Mouse (Mus musculus): Measurements from ENCODE around the gene Clcnkb. TPM values are rescaled to one million over a fixed set of nuclear protein-coding genes. Genes with fewer than 3 reads are reported as not detected.
A peak's percentile ranks its signal among the peaks of the same experiment; 100 is the strongest.

Gene Clcnkb
- polyA plus RNA-seq, 1 experiment from 2014 or later = not detected

DNA sequence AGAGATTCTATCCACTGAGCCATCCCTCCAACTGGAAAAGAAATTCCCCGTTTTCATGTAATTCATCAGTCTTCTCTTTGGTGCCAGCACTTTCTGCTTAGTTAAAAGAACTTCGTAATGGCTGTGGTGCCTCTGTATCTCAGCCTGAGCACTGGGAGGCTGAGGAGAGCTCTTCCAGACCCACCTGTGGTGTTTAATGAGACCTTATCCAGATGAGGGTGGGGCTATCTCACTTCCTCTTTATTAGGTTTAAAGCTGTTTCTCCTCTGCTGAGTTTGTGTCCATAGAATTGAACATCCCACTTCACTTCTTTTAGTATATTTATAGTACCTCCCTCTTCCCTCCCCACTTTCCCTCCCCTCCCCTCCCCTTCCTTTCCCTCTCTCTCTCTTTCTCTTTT lies 35.4 kb upstream of the Clcnkb start:
- 84% methylated on average over 2 of the region's 2 CpGs for WGBS
- Histone ChIP-seq H3K27me3 (ENCODE audit: low read depth, poor library complexity, severe bottlenecking) (no peaks in the 10 kb centered on the region), H3K9me3 (replicated peaks) (no peaks in the 10 kb centered on the region), H3K27ac (no peak overlapping the region), H3K4me1 (peaks cover 4% of the 10 kb centered on the region; the same call in 1 of the 2 replicates), H3K36me3 (peaks cover 96% of the 10 kb centered on the region), H3K4me3 (no peak overlapping the region)
- DNase-seq (ENCODE audit: low spot score) = no peak

DNA sequence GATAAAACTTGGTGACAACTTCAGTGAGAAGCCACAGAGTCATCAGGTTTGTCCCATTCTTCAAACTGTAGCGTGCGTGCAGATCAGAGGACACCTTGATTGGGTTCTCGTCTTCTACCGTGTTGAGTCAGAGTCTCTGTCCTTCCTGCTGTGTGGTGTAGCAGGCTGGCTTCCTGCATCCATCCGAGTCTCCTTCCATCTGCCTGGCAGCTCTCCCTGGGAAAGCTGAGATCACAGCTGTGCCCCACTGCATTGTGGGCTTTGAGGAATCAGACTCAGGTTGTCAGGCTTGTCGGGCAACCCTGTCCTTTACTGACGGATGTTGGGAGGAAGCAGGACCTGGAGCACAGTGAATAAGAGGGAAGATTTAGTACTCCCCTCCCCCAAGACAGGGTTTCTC lies 30.4 kb upstream of the Clcnkb start:
- Histone ChIP-seq H3K36me3 (peaks cover 51% of the 10 kb centered on the region), H3K9me3 (replicated peaks) (no peaks in the 10 kb centered on the region), H3K27ac (no peak overlapping the region), H3K4me3 (no peak overlapping the region), H3K4me1 (peaks cover 22% of the 10 kb centered on the region), H3K27me3 (ENCODE audit: low read depth, poor library complexity, severe bottlenecking) (no peaks in the 10 kb centered on the region)
- DNase-seq (ENCODE audit: low spot score) = no peak
- WGBS = 74% methylated on average over 7 of the region's 7 CpGs

DNA sequence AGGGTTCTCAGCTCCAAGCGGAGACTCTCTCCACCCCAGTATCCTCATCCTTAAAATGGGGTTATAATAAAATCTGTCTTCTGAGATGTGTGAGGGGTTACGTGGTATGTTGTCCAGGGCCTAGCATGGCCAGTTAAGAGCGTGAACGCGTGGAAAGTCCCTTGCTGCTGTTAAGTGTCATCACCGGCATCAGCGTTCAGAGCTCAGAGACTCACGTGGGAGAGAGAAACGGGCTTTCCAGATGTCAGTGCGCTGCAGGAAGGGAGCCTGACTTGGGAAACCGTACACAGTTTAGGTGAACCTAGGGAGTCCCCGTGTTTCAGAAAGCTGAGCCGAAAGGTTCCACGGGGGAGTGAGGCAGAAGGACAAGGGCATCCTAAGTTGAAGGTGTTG lies 29.5 kb upstream of the Clcnkb start:
- H3K9me3 ChIP-seq (replicated peaks) = no peaks in the 10 kb centered on the region
- H3K27me3 ChIP-seq (ENCODE audit: low read depth, poor library complexity, severe bottlenecking) = no peaks in the 10 kb centered on the region
- peaks cover 27% of the 10 kb centered on the region for H3K4me1 ChIP-seq
- H3K36me3 ChIP-seq = peaks cover 42% of the 10 kb centered on the region
- peak overlapping the region; percentile 99 for H3K4me3 ChIP-seq
- no peak for DNase-seq (ENCODE audit: low spot score)
- H3K27ac ChIP-seq = peak overlapping the region; percentile 99
- 20% methylated on average over 14 of the region's 14 CpGs for WGBS

DNA sequence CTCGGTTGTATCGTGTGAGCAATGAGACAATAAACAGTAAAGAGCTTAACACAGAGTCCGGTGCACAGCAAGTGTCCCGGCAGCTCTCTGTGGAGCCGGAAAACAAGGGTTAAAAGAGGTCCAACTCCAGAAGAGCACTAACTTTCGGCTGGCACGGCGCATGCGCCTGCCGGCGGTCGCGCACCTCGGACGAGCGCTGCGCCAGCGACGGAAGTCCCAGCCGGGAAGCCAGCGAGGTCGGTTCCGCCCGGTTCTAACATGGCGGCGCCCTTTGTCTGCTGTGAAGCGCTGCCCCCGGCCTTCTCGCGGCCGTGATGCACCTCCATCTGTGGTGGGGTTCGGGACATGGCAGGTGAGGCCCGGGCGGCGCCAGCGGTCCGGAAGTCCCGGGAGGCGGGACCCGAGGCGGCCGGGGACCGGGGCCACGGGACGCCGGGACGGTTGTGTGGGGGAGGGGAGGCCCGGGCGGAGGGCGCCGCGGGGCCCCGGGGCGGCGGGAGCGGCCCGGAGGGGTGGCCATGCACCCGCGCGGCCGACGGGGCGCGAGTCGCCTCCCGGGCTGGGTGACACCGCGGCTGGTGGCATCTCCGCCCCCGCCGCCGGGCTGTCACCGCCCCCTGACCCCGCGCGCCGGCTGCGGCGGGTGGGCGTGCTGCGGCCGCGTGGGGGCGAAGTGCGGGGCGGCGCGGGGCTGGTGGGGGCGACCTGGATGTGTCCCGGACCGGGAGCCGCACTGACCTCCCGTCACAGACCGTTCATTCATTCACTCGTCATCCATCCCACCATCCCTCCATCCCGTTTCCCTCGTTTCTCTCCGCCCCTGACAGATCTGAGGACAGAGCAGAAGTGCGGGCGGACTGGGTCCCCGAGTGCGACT lies 28.9 kb upstream of the Clcnkb start, which contains the start of gene Zbtb17:
Zbtb17 (plus strand) TSS at position 204 of the 877 bp plus-strand sequence.
- under 1% methylated on average over 102 of the region's 102 CpGs for WGBS

DNA sequence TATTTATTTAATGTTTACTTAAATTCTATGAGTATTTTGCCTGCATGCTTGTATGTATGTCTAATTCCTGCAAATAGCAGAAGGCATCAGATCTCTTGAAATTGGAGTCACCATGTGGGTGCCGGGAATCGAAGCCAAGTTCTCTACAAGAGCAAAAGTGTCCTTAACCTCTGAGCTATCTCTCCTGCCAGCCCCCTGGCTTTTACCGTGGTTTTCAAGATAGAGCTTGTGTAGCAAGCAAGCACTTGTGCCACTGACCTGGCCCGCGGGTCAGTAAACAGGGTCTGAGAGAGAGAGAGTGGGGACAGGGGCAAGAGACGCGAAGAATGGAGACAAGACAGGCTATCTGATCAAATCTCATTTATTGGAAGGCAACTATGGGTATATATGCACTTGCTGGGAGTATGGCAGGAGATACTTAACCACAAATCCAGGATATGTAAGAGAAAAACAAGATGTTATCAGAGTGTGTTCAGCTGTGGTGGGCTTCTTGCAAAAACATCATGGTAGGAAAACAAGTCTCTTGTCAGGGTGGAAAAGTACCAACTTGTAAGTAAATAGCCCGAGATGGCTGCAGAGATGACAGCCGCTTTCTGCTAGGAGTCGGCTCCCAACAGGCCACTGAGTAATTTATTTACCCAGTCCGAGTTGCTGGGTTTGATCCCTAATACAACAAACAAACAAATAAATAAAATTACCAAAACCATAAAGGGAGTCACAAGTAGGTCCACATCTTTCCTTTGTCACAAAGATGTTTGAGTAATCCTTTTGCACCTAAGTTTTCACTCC lies 28.0 kb upstream of the Clcnkb start:
- Histone ChIP-seq H3K9me3 (replicated peaks) (no peaks in the 10 kb centered on the region), H3K36me3 (peaks cover 27% of the 10 kb centered on the region), H3K4me3 (peak overlapping the region; percentile 99), H3K27ac (peak overlapping the region; percentile 99), H3K4me1 (peaks cover 31% of the 10 kb centered on the region), H3K27me3 (ENCODE audit: low read depth, poor library complexity, severe bottlenecking) (no peaks in the 10 kb centered on the region)
- WGBS = 51% methylated on average over 11 of the region's 11 CpGs
- DNase-seq (ENCODE audit: low spot score) = no peak

More for the DNA sequence above, 28.9 kb upstream of the Clcnkb start, which contains the start of gene Zbtb17:
- Histone ChIP-seq H3K9me3 (replicated peaks) (no peaks in the 10 kb centered on the region), H3K36me3 (peaks cover 36% of the 10 kb centered on the region), H3K27ac (peak within 1 kb of the TSS; percentile 99), H3K4me1 (peaks cover 27% of the 10 kb centered on the region), H3K27me3 (ENCODE audit: low read depth, poor library complexity, severe bottlenecking) (no peaks in the 10 kb centered on the region), H3K4me3 (peak within 1 kb of the TSS; percentile 99)
- DNase-seq (ENCODE audit: low spot score) = peak; percentile 93

DNA sequence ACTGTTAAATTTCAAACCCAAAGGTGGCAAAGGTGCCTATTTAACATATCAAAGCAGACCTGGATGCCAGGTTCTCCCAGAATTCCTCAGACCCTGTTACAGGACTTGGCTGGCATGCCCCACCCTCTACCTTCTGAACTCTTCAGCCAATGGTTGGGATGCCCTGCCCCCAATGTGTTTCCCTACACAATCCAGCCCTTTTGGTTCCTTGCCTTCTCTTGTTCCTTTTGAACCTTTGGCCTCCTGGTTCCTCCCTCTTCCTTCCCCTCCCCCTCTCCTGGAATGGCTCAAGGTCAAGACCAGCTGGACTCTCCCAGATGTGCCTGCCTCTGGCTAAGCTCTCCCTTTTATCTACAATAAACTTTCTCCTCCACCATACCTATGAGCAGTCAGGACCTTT lies 25.1 kb upstream of the Clcnkb start:
- Histone ChIP-seq H3K27ac (no peak overlapping the region), H3K4me1 (peaks cover 26% of the 10 kb centered on the region), H3K27me3 (ENCODE audit: low read depth, poor library complexity, severe bottlenecking) (no peaks in the 10 kb centered on the region), H3K36me3 (no peaks in the 10 kb centered on the region; the same call in 1 of the 2 replicates), H3K4me3 (no peak overlapping the region), H3K9me3 (replicated peaks) (no peaks in the 10 kb centered on the region)
- DNase-seq (ENCODE audit: low spot score) = no peak

DNA sequence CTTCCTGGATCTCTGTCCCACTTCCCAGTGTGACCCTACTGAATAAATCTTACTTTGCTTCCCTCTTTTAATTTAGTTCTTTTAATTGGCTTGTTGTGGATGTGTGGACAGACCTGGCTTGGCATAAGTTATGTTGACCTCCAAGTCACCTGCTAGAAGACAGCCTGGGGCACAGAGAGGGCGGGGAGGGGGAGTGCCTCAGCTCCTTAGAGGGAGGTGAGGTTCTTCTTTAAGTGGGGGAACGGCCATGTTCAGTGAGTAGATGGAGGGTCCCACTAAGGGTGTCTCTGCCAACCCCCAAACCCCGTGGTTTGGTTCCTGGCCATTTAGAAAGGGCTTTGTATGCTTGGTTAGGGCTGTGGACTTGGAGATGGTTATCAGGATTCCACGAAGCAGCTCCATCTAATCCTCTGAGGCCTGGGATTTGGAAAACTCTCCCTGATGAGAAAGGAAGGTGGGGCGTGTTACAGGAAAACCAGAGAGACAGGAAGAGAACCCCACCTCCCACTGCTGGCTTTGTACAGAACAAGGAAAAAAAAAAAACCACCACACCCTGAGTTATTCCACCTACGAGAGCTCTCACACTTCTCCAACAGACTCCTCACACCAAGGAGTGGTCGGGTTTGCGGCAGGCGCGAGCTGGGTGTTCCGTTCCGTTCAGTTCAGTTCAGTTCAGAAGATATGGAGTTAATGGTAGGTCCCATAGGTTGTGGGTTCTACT lies 23.4 kb upstream of the Clcnkb start:
- no peak overlapping the region for H3K4me3 ChIP-seq
- H3K27me3 ChIP-seq (ENCODE audit: low read depth, poor library complexity, severe bottlenecking) = no peaks in the 10 kb centered on the region
- WGBS = 81% methylated on average over 12 of the region's 12 CpGs
- DNase-seq (ENCODE audit: low spot score) = no peak
- no peaks in the 10 kb centered on the region for H3K36me3 ChIP-seq
- H3K27ac ChIP-seq = no peak overlapping the region
- no peaks in the 10 kb centered on the region for H3K9me3 ChIP-seq (replicated peaks)
- H3K4me1 ChIP-seq = peaks cover 16% of the 10 kb centered on the region

DNA sequence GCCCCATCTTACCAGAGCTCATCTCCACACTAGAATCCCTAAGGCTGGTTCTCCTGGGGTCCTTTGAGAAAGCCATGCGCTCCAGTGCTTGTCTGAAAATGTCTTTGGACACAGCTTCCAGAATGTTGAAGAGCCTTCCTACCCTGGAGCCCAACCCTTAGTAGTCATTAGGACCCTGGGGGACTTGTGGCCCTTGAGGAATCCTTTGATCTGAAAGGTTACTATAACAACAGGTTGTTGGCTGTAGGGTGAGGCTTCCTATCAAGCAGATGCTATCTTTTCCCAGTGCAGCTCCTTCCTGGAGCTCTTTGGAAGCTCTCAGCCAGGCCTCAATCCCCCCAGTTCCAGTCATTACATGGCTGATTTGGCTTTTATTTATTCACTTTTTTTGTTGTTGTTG lies 20.2 kb upstream of the Clcnkb start, which contains the start of gene Srarp:
Srarp (minus strand) TSS at position 132 of the 400 bp plus-strand sequence.
- peaks cover 11% of the 10 kb centered on the region; the same call in 1 of the 2 replicates for H3K4me1 ChIP-seq
- DNase-seq (ENCODE audit: low spot score) = no peak
- no peak within 1 kb of the TSS for H3K4me3 ChIP-seq
- no peaks in the 10 kb centered on the region for H3K9me3 ChIP-seq (replicated peaks)
- H3K36me3 ChIP-seq = no peaks in the 10 kb centered on the region
- no peak within 1 kb of the TSS for H3K27ac ChIP-seq
- WGBS = 91% methylated on average over 1 of the region's 1 CpGs
- H3K27me3 ChIP-seq (ENCODE audit: low read depth, poor library complexity, severe bottlenecking) = 0 out of 2 replicates have a peak, but pooled peaks cover 10% of the 10 kb centered on the region

DNA sequence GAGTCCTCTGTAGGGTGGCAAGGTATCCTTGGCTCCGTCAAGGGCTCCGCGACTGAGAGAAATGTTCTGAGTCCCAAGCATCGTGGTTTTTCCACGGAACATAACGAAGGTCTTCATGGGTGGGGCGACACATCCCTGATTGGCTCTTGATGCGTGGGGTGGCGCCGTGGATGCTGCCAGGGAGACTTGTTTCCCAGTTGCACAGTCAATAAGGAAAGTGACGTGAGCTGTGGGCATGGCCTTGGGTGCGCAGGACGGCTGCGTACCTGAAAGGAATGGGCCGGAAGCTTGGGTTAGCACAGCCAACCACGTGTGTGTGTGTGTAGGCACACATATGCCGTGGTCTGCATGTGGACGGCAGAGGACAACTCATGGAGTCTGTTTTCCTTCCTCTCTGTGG lies 17.4 kb upstream of the Clcnkb start:
- DNase-seq (ENCODE audit: low spot score) = no peak
- Histone ChIP-seq H3K4me3 (no peak overlapping the region), H3K27me3 (ENCODE audit: low read depth, poor library complexity, severe bottlenecking) (0 out of 2 replicates have a peak, but pooled peaks cover 13% of the 10 kb centered on the region), H3K36me3 (no peaks in the 10 kb centered on the region), H3K27ac (no peak overlapping the region), H3K4me1 (0 out of 2 replicates have a peak, but pooled peaks cover 2% of the 10 kb centered on the region), H3K9me3 (replicated peaks) (no peaks in the 10 kb centered on the region)
- 84% methylated on average over 18 of the region's 18 CpGs for WGBS

DNA sequence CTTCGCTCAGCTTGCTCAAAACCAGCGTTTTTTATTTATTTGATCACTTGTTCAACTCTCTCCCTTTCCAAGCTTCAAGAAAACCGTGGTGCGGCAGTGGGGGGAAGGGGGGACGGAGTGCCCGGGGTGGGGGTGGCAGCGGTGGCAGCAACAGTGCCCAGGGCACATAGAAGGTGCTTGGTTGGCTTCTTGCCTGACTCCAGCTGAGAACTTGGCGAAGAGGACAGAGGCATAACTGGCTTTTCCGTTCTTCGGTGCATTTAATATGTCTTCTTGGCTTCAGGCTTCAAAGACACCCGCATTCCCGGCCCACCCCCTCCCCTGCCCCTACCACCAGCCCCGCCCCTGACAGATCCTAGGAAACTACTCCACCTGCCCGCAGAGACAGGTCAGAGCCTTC lies 16.9 kb upstream of the Clcnkb start:
- Histone ChIP-seq H3K27me3 (ENCODE audit: low read depth, poor library complexity, severe bottlenecking) (peaks cover 18% of the 10 kb centered on the region; the same call in 1 of the 2 replicates), H3K4me3 (no peak overlapping the region), H3K36me3 (no peaks in the 10 kb centered on the region), H3K9me3 (replicated peaks) (no peaks in the 10 kb centered on the region), H3K27ac (no peak overlapping the region), H3K4me1 (0 out of 2 replicates have a peak, but pooled peaks cover 2% of the 10 kb centered on the region)
- DNase-seq (ENCODE audit: low spot score) = no peak
- 63% methylated on average over 14 of the region's 14 CpGs for WGBS

DNA sequence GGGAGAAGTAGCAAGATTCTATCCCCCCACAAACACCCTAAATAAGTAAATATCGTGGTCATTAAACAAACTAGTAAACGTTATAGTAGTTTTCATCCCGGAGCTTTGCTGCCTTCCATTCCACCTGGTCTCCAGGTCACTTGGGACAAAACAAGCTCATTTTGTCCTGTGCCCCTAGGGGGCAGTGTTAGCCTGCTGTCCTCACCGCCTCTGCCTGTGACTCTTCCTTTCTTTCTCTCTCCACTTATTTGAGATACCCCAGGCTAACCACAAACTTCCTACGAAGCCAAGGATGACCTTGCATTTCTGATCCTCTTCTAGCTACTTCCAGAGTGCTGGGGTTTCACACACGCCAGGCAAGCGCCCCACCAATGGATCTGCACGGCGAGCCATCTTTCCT lies 15.2 kb upstream of the Clcnkb start:
- H3K27ac ChIP-seq = no peak overlapping the region
- no peak overlapping the region for H3K4me3 ChIP-seq
- H3K9me3 ChIP-seq (replicated peaks) = no peaks in the 10 kb centered on the region
- DNase-seq (ENCODE audit: low spot score) = peak; percentile 73
- 49% methylated on average over 9 of the region's 9 CpGs for WGBS
- H3K36me3 ChIP-seq = no peaks in the 10 kb centered on the region
- H3K27me3 ChIP-seq (ENCODE audit: low read depth, poor library complexity, severe bottlenecking) = peaks cover 35% of the 10 kb centered on the region; the same call in 1 of the 2 replicates
- H3K4me1 ChIP-seq = peaks cover 5% of the 10 kb centered on the region

DNA sequence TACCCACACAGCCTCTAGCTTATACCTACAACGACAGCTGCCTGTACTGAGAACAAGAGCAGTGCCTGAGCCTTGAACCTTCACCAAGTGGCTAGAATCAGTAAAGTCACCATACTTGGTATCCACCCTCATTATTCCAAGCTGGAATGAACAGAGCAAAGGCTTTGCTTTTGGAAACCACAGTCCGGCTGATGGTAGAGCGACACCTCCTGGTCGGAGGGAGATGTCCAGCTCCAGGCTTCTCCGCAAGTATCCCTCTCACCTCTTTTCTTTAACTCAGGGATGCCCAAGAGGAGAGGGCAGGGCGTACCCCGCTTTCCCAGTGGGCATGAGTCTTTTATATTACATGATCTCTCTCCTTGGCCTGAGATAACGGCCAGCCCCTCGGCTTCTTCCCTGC lies 14.0 kb upstream of the Clcnkb start:
- Histone ChIP-seq H3K27me3 (ENCODE audit: low read depth, poor library complexity, severe bottlenecking) (peaks cover 46% of the 10 kb centered on the region), H3K9me3 (replicated peaks) (no peaks in the 10 kb centered on the region), H3K36me3 (no peaks in the 10 kb centered on the region), H3K4me1 (peaks cover 16% of the 10 kb centered on the region), H3K4me3 (no peak overlapping the region), H3K27ac (no peak overlapping the region)
- no peak for DNase-seq (ENCODE audit: low spot score)
- 48% methylated on average over 9 of the region's 9 CpGs for WGBS

Measured in limb, embryonic 10.5 days (tissue).